Mouse (Mus musculus): ENCODE results near the gene Cd209d.
"Not testable (repeated sequence)": the region's sequence is repeated elsewhere in the genome, so short reads cannot be mapped to it uniquely, and the experiment has no call there.

Gene Cd209d

GRCm38 (mm10) chr8:3878455-3878854, at the start of gene Cd209d:
TSS of gene Cd209d (minus strand) at chr8:3878555.
- DNase-seq, result no peak

DNA sequence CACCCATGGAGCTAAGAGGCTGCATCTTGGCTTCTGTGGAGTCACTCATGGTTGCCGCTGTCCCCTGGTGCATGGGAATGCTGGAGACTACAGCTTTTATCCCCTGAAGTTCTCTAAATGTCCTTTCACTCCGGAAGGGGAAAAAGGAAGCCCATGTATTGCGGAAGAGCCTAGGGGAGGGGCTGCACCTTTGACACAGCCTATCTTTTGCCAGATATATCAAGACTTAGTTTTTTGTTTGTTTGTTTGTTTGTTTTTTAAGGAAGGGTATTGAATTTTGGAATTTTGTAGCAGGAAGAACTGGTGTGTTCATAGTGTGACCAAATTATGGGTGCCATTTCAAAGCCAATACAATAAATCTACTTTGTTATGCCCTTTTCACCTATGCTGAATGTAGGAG, 48.4 kb upstream of the Cd209d start, which contains the start of gene Cd209b:
TSS of gene Cd209b (minus strand) at position 101 of the 400 bp plus-strand sequence.
- DNase-seq, result no peak

- no peak for DNase-seq
Measured at GRCm38 (mm10) chr8:3876121-3876520, 2.2 kb downstream of the Cd209d start.

- DNase-seq, result not testable (repeated sequence)
Measured at GRCm38 (mm10) chr8:3862736-3863135, 15.6 kb downstream of the Cd209d start.

DNA sequence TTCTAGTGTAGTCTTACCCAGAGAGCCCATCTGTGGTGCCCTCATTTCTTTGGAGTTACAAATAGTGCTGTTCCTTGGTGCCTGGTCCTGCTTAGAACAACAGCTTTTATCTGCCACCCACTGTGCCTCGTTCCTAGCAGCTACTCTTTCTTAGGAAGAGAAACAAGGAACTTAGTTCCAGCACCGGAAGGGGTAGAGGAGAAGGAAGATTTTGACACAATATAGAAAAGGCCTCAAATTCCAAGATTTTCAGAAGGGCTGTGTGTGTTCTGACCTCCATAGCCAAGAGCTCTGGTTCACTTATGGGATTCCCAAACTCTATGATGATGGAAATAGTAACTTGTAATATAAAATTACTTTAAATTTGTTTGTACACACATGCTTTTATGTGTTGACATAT, 24.1 kb downstream of the Cd209d start, which contains the start of gene Cd209e:
TSS of gene Cd209e (minus strand) at position 101 of the 400 bp plus-strand sequence.
- no peak for DNase-seq

Measured in kidney, postnatal 25 days (tissue).